Mouse (Mus musculus): Measurements from ENCODE around the gene Sypl. TPM values are rescaled to one million over a fixed set of nuclear protein-coding genes. Genes with fewer than 3 reads are reported as not detected.

Gene Sypl
- 39.8 TPM in 2 replicates for polyA plus RNA-seq (2015; fragmentation: Nextera tagmentation; extraction: Ambion mirVana)

DNA sequence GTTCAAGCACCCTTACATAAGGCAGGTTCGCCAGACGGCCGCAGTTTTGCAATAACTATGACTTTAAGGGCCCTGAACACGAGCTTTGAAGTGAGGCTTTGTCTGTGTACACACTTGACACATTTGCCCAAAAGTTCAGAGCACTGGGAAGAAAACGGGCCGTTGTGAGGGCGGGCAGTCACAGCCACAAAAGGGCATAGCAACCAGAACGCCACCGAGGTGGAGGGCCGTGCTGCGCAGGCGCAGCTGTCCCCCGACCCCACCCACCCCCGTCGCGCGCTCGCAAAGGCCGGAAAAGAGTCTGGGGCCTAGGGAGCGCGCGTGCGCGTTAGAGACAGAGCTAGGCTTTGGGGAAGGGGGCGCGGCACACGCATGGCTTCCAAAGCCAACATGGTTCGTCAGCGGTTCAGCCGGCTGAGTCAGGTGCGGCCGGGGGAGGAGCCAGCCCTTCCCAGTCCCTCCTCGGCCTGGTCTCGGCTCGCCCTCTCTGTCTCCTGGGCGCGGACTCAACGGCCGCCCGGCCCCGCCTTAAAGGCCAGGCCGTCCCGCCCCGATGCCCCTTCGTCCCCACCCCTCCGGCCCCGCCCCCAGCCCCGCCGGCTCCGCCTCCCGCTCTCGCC is at the start of gene Sypl:
TSS of gene Sypl (plus strand) at position 296 of the 620 bp plus-strand sequence.
- under 1% methylated on average over 52 of the region's 52 CpGs for WGBS
- Histone ChIP-seq H3K9ac (replicated peaks) (peak within 1 kb of the TSS; percentile 84), H3K4me2 (replicated peaks) (peak within 1 kb of the TSS; percentile 69), H3K36me3 (no peaks in the 10 kb centered on the region), H3K9me3 (no peaks in the 10 kb centered on the region), H3K27me3 (no peaks in the 10 kb centered on the region), H3K27ac (replicated peaks) (peak within 1 kb of the TSS; percentile 97), H3K4me1 (peaks cover 33% of the 10 kb centered on the region), H3K4me3 (peak within 1 kb of the TSS; percentile 94)
- peak; percentile 98 for ATAC-seq (replicated peaks)

DNA sequence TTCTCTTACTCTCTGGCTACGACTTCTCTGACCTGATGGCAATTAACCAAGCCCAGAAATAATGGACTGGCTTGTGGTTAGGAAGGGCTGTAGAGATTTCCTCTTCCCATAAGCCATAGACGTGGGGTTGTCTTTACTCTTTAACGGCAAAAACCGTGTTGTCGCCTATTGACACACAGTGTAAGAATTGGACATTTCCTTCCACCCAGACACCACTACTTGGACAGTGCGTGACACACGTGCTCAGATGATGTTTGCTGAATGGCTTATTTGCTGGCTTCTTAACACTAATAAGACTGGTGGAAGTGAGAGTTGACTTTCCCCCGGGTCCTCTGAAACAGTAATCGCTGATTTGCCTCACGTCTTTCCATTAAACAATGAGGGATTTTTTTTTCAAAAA is 44.0 kb upstream of the Sypl start:
- Histone ChIP-seq H3K4me1 (peaks cover 9% of the 10 kb centered on the region), H3K9ac (replicated peaks) (no peak overlapping the region), H3K27ac (replicated peaks) (no peak overlapping the region), H3K36me3 (no peaks in the 10 kb centered on the region), H3K4me2 (replicated peaks) (no peak overlapping the region), H3K9me3 (no peaks in the 10 kb centered on the region), H3K27me3 (no peaks in the 10 kb centered on the region), H3K4me3 (no peak overlapping the region)
- WGBS: 50% methylated on average over 10 of the region's 10 CpGs
- ATAC-seq (replicated peaks): peak; percentile 57

DNA sequence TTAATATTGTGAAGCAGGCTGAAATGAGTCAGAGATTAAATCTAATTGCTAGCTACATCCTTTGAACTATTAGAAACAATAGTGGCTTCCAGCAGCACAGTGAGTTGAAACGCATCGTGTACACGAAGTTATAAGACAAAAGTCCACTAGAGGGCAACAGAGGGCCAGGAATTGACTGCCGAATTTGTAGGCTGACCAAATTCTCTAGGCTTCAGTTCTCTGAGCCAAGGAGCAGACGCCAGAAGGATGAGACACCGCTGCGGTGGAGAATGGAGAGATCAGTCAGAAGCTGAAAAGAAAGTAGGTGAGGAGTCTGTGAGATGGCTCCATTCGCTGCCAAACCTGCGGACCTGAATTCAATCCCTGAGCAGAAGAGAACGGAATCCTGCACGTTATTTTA is 43.6 kb upstream of the Sypl start:
- H3K4me2 ChIP-seq (replicated peaks): peak overlapping the region; percentile 38
- no peaks in the 10 kb centered on the region for H3K36me3 ChIP-seq
- no peak overlapping the region for H3K27ac ChIP-seq (replicated peaks)
- ATAC-seq (replicated peaks): peak; percentile 84
- H3K4me1 ChIP-seq: peaks cover 9% of the 10 kb centered on the region
- H3K27me3 ChIP-seq: no peaks in the 10 kb centered on the region
- peak overlapping the region; percentile 15 for H3K4me3 ChIP-seq
- no peaks in the 10 kb centered on the region for H3K9me3 ChIP-seq
- H3K9ac ChIP-seq (replicated peaks): peak overlapping the region; percentile 14; the same call in 1 of the 2 replicates
- WGBS: 9% methylated on average over 11 of the region's 11 CpGs

DNA sequence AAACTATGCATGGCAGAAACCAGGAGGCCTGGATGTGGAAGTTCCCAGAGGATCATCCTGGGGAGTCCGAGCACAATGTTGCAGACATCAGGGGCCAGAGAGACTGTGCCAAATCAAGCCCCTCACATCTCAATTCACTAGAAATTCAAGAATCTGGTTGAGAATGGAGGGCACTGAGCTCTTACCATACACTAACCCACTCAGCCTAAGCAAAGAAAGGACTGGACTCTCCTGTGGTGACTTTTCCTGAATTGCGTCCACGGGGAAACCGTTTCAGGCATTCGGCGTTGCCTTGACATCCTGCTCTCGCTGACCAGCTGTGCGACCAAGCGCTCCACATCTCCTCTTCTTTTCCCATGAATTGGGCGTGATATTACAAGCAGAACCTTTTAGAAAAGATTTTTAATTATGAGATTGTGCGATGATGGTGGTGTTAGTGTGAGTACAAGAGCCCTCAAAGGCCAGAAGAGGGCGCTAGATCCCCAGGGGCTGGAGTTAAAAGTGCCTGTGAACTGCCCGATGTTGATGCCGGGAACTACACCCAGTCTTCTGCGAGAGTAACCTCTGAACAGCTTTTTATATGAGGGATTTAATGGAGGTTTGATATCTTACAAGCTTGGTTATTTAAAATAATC is 43.0 kb upstream of the Sypl start:
- Histone ChIP-seq H3K9ac (replicated peaks) (peak overlapping the region; percentile 14; the same call in 1 of the 2 replicates), H3K9me3 (no peaks in the 10 kb centered on the region), H3K27ac (replicated peaks) (no peak overlapping the region), H3K4me3 (peak overlapping the region; percentile 15), H3K4me1 (peaks cover 9% of the 10 kb centered on the region), H3K36me3 (no peaks in the 10 kb centered on the region), H3K4me2 (replicated peaks) (peak overlapping the region; percentile 38), H3K27me3 (no peaks in the 10 kb centered on the region)
- ATAC-seq (replicated peaks): peak; percentile 70
- 29% methylated on average over 15 of the region's 15 CpGs for WGBS

DNA sequence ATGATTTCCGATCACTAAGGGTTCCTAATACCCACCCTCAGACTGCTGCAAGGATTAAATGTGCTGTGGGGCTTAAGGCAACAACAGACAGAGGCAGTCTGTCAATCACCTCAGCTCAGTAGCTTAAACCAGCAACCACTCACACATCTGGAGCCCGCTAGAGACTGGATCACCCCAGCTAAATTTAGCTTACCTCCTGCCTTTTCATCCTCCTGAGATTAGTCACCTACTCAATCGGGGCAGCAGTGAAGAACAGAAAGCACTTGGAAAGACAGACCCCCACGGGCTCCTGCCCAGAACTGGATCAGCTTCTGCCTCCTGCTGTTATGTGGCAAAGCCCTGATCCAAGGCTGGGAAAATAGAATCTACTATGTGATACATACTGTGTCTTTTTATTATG is 42.1 kb upstream of the Sypl start:
- Histone ChIP-seq H3K9ac (replicated peaks) (no peak overlapping the region), H3K4me3 (no peak overlapping the region), H3K4me2 (replicated peaks) (no peak overlapping the region), H3K36me3 (no peaks in the 10 kb centered on the region), H3K27me3 (no peaks in the 10 kb centered on the region), H3K9me3 (no peaks in the 10 kb centered on the region), H3K27ac (replicated peaks) (no peak overlapping the region), H3K4me1 (peaks cover 9% of the 10 kb centered on the region)
- no peak for ATAC-seq (replicated peaks)
- WGBS: 22% methylated on average over 4 of the region's 4 CpGs

DNA sequence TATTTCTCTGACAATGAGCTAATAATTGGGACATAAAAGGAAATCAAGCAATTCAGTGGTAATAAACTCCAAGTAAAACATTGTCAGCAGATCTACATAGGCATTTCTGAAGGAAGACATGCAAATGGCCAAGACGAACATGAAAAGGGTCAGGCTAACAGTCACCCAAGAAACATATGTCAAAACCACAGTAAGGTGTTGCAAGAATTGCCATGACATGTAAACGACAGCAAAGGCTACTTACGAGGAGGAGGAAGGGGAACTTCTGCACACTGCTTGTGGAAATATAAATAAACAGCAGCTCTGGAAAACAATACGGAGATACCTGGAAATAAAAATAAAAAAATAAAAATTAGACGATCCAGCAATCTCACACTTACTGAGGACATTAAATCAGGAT is 40.9 kb upstream of the Sypl start:
- H3K36me3 ChIP-seq: no peaks in the 10 kb centered on the region
- no peaks in the 10 kb centered on the region for H3K9me3 ChIP-seq
- no peak for ATAC-seq (replicated peaks)
- no peak overlapping the region for H3K4me3 ChIP-seq
- no peak overlapping the region for H3K4me2 ChIP-seq (replicated peaks)
- no peak overlapping the region for H3K9ac ChIP-seq (replicated peaks)
- H3K27ac ChIP-seq (replicated peaks): no peak overlapping the region
- H3K4me1 ChIP-seq: peaks cover 9% of the 10 kb centered on the region
- H3K27me3 ChIP-seq: no peaks in the 10 kb centered on the region
- 91% methylated on average over 5 of the region's 5 CpGs for WGBS

DNA sequence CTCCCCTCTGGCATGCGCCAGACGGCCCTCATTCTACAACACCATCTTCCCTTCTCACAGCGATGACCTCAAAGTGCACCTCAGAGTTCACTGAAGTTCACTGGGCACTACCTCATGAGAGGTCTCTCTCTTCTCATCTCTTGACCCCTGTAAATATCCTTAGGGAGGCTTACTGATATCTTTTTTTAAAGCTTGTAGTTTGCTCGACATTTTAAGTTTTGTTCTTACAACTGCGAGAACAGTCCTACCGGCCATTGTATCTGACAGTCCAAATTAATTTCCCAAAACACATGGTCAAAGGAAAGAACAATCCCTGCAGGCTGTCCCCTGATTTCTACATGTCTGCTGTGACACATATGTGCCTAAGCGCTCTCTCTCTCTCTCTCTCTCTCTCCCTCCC is 35.0 kb upstream of the Sypl start:
- H3K27ac ChIP-seq (replicated peaks): no peak overlapping the region
- H3K9ac ChIP-seq (replicated peaks): no peak overlapping the region
- H3K4me1 ChIP-seq: no peaks in the 10 kb centered on the region
- no peaks in the 10 kb centered on the region for H3K9me3 ChIP-seq
- H3K4me3 ChIP-seq: no peak overlapping the region
- no peaks in the 10 kb centered on the region for H3K36me3 ChIP-seq
- WGBS: 83% methylated on average over 7 of the region's 7 CpGs
- H3K27me3 ChIP-seq: no peaks in the 10 kb centered on the region
- H3K4me2 ChIP-seq (replicated peaks): no peak overlapping the region
- no peak for ATAC-seq (replicated peaks)

DNA sequence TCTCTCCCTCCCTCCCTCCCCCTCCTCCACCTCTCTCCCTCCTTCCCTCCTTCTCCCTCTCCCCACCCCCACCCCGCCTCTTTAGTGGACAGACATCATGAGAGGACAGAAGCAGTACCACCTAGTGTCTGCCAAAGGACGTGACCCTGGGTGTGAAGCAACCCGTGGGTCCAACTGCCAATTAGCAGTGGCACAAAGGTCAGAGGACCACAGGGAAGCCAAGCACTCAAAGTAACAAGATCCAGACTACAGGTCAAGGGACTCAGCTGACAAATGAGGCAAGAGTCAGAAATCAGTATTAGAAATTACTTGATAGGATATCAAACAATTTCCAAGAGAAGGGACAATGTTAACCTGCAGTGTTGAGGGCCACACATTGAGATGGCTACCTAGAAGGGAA is 34.6 kb upstream of the Sypl start:
- Histone ChIP-seq H3K4me1 (no peaks in the 10 kb centered on the region), H3K27ac (replicated peaks) (no peak overlapping the region), H3K27me3 (no peaks in the 10 kb centered on the region), H3K36me3 (no peaks in the 10 kb centered on the region), H3K4me3 (no peak overlapping the region), H3K9me3 (no peaks in the 10 kb centered on the region), H3K4me2 (replicated peaks) (no peak overlapping the region), H3K9ac (replicated peaks) (no peak overlapping the region)
- 38% methylated on average over 3 of the region's 3 CpGs for WGBS
- ATAC-seq (replicated peaks): no peak

DNA sequence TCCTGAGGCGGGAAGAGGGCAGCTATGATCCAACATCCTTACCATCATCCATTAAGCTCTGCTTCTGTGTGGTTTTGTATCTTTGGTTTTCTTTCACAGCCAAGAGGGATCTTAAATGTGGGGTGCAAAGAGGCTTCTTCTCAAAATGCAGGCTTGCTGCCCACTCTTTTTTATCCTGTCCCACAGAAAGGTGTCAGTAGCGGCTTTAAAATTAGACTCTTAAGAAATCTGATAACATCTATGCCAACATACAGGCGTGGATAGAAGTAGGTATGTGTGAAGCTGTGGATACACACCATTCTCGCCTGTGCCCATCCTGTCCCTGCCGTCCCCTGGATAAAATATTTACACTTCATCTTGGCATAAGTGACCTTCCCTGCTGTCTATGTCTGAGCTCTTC is 34.2 kb upstream of the Sypl start:
- Histone ChIP-seq H3K36me3 (no peaks in the 10 kb centered on the region), H3K4me3 (no peak overlapping the region), H3K27me3 (no peaks in the 10 kb centered on the region), H3K27ac (replicated peaks) (no peak overlapping the region), H3K9ac (replicated peaks) (no peak overlapping the region), H3K4me1 (no peaks in the 10 kb centered on the region), H3K4me2 (replicated peaks) (no peak overlapping the region), H3K9me3 (no peaks in the 10 kb centered on the region)
- WGBS: 86% methylated on average over 5 of the region's 5 CpGs
- ATAC-seq (replicated peaks): no peak

DNA sequence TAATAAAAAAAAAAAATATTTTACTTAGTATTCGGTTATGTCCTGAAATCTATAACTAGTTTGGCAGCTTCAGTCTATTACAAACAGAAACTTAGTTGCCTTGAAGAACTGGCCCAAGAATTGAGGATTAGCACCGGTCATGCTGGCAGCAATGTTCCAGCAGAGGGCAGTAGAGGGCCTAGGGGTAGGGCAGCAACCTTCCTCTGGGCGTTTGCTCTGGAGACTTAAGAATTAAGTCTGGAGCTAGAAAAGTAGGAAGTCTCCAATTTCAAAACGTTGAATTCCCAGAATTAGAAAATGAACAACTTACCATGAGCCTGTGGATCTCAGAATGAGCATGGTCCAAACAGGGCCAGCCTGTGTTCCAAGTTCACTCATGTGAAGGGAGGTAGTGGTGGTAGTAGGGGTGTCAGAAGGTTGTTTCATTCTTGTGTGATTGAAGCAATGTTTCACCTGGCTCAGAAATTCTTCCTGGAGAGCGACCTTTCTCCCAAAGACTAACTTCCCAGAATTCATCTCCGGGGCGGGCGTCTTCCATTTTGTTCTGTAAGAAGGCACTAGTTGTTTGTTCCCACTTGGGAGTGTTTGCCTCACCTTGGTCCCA is 33.4 kb upstream of the Sypl start:
- Histone ChIP-seq H3K27ac (replicated peaks) (no peak overlapping the region), H3K4me2 (replicated peaks) (no peak overlapping the region), H3K36me3 (no peaks in the 10 kb centered on the region), H3K4me1 (no peaks in the 10 kb centered on the region), H3K9me3 (no peaks in the 10 kb centered on the region), H3K27me3 (no peaks in the 10 kb centered on the region), H3K4me3 (no peak overlapping the region), H3K9ac (replicated peaks) (no peak overlapping the region)
- no peak for ATAC-seq (replicated peaks)
- 72% methylated on average over 8 of the region's 8 CpGs for WGBS

DNA sequence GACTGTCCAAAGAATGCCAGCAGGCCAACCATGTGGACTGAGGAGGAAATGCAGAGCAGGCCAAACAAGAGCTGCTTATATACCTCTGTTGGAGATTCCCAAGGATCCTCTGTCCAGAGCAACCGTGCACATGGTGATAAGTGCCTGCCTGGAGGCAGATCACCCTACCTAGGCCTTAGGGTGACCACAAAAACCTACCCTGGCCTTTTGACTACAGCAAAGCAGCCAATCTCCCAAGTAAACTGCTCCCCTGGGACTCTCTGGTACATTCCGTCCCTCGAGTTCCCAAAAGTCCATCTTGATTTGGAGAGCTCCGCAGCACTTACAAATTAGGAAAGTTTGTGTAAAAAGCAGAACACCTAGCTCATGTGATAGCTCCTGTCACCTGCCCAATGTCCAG is 32.6 kb upstream of the Sypl start:
- Histone ChIP-seq H3K4me1 (peaks cover 4% of the 10 kb centered on the region), H3K27me3 (no peaks in the 10 kb centered on the region), H3K36me3 (no peaks in the 10 kb centered on the region), H3K9ac (replicated peaks) (no peak overlapping the region), H3K9me3 (no peaks in the 10 kb centered on the region), H3K4me2 (replicated peaks) (no peak overlapping the region), H3K4me3 (no peak overlapping the region), H3K27ac (replicated peaks) (no peak overlapping the region)
- ATAC-seq (replicated peaks): no peak
- 91% methylated on average over 4 of the region's 4 CpGs for WGBS

DNA sequence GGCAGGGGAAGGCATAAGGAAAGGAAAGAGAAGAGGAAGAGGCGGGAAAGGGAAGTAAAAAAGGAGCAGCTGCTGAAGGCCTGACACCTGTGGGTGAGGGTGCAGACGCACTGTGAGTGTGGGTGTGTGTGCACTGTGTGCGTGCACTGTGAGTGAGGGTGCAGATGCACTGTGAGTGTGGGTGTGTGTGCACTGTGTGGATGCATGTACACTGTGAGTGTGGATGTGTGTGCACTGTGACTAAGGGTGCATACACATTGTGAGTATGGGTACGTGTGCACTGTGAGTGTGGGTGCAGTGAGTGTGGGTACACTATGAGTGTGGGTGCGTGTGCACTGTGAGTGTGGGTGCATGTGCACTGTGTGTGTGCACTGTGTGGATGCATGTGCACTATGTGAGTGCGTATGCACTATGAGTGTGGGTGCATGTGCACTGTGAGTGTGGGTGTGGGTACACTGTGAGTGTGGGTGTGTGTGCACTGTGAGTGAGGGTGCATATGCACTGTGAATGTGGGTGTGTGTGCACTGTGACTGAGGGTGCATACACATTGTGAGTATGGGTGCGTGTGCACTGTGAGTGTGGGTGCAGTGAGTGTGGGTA is 32.1 kb upstream of the Sypl start:
- Histone ChIP-seq H3K27me3 (no peaks in the 10 kb centered on the region), H3K9ac (replicated peaks) (no peak overlapping the region), H3K4me3 (no peak overlapping the region), H3K9me3 (no peaks in the 10 kb centered on the region), H3K36me3 (no peaks in the 10 kb centered on the region), H3K27ac (replicated peaks) (no peak overlapping the region), H3K4me1 (peaks cover 9% of the 10 kb centered on the region), H3K4me2 (replicated peaks) (no peak overlapping the region)
- peak; percentile 20; the same call in 1 of the 2 replicates for ATAC-seq (replicated peaks)
- WGBS: 95% methylated on average over 7 of the region's 7 CpGs
